Mouse (Mus musculus): ENCODE results near the gene St6galnac1. TPM values are rescaled to one million over a fixed set of nuclear protein-coding genes. Genes with fewer than 3 reads are reported as not detected.

St6galnac1 gene
- total RNA-seq, 1 experiment, result not detected

GRCm38 (mm10) chr11:116725031-116725948, 50.0 kb downstream of the St6galnac1 start:
- in situ Hi-C loops (cut with MboI; ENCODE audit: low sequenced_read_pairs in 2 of 2, unreplicated experiment in 2 of 2), result no loop called here

GRCm38 (mm10) chr11:116723064-116723463, 52.2 kb downstream of the St6galnac1 start:
- no peak for DNase-seq (ENCODE audit: low read depth, low spot score)
- no peak for TF ChIP-seq CHD2 (IDR thresholded peaks at IDR 0.05; ENCODE audit: low read depth, low read length)
- no peak for TF ChIP-seq HCFC1 (IDR thresholded peaks at IDR 0.05; ENCODE audit: borderline replicate concordance, insufficient read depth, low read length)
- no peak for TF ChIP-seq ZNF384 (IDR thresholded peaks at IDR 0.05; ENCODE audit: low read depth, low read length)
- no peak for TF ChIP-seq MAFK (IDR thresholded peaks at IDR 0.05; ENCODE audit: insufficient read depth, low read depth, low read length)
- TF ChIP-seq ZC3H11A (IDR thresholded peaks at IDR 0.05; ENCODE audit: borderline replicate concordance, low read depth, low read length), result no peak
- peaks cover 3% of the 10 kb centered on the region; the same call in 1 of the 2 replicates for H3K9me3 ChIP-seq (ENCODE audit: control insufficient read depth, insufficient read depth, low read depth, low read length)
- peaks cover 0 to 9% of the 10 kb centered on the region in 2 experiments; a peak in 1 of 4 replicates for H3K4me1 ChIP-seq (ENCODE audit: control insufficient read depth in 2 of 2, insufficient read depth in 2 of 2, low read length in 2 of 2, poor library complexity in 1 of 2)
- no peak overlapping the region for H3K9ac ChIP-seq (ENCODE audit: insufficient read depth, low read depth, low read length, poor library complexity, severe bottlenecking)
- H3K4me3 ChIP-seq (ENCODE audit: insufficient read depth in 1 of 2, low read depth in 1 of 2, low read length in 2 of 2, poor library complexity in 1 of 2, severe bottlenecking in 1 of 2), result no peak overlapping the region
- H3K36me3 ChIP-seq (ENCODE audit: control insufficient read depth, insufficient read depth, low read length, poor library complexity, severe bottlenecking), result 0 out of 2 replicates have a peak, but pooled peaks cover 2% of the 10 kb centered on the region
- in situ Hi-C loops (cut with MboI; ENCODE audit: low sequenced_read_pairs in 2 of 2, unreplicated experiment in 2 of 2), result no loop called here
- H3K27ac ChIP-seq (ENCODE audit: insufficient read depth, low read depth, low read length, poor library complexity, severe bottlenecking), result no peak overlapping the region

More at GRCm38 (mm10) chr11:116725031-116725948, 50.0 kb downstream of the St6galnac1 start:
- Histone ChIP-seq H3K9me3 (ENCODE audit: control insufficient read depth, insufficient read depth, low read depth, low read length) (no peaks in the 10 kb centered on the region), H3K9ac (ENCODE audit: insufficient read depth, low read depth, low read length, poor library complexity, severe bottlenecking) (peak overlapping the region; percentile 78), H3K36me3 (ENCODE audit: control insufficient read depth, insufficient read depth, low read length, poor library complexity, severe bottlenecking) (0 out of 2 replicates have a peak, but pooled peaks cover 2% of the 10 kb centered on the region), H3K4me1 (ENCODE audit: control insufficient read depth in 2 of 2, insufficient read depth in 2 of 2, low read length in 2 of 2, poor library complexity in 1 of 2) (peaks cover 0 to 9% of the 10 kb centered on the region in 2 experiments; a peak in 1 of 4 replicates), H3K27ac (ENCODE audit: insufficient read depth, low read depth, low read length, poor library complexity, severe bottlenecking) (peak overlapping the region; percentile 96), H3K4me3 (ENCODE audit: insufficient read depth in 1 of 2, low read depth in 1 of 2, low read length in 2 of 2, poor library complexity in 1 of 2, severe bottlenecking in 1 of 2) (peak overlapping the region; percentile 1 to 72)
- TF ChIP-seq HCFC1 (IDR thresholded peaks at IDR 0.05; ENCODE audit: borderline replicate concordance, insufficient read depth, low read length) (peak; percentile 70; the same call in 1 of the 2 replicates), CHD2 (IDR thresholded peaks at IDR 0.05; ENCODE audit: low read depth, low read length) (no peak; the same call in 1 of the 2 replicates), ZNF384 (IDR thresholded peaks at IDR 0.05; ENCODE audit: low read depth, low read length) (no peak), ZC3H11A (IDR thresholded peaks at IDR 0.05; ENCODE audit: borderline replicate concordance, low read depth, low read length) (no peak), MAFK (IDR thresholded peaks at IDR 0.05; ENCODE audit: insufficient read depth, low read depth, low read length) (no peak)
- peak; percentile 91 for DNase-seq (ENCODE audit: low read depth, low spot score)

- no peak for TF ChIP-seq HCFC1 (IDR thresholded peaks at IDR 0.05; ENCODE audit: borderline replicate concordance, insufficient read depth, low read length)
- TF ChIP-seq ZNF384 (IDR thresholded peaks at IDR 0.05; ENCODE audit: low read depth, low read length), result no peak
- no peak for TF ChIP-seq MAFK (IDR thresholded peaks at IDR 0.05; ENCODE audit: insufficient read depth, low read depth, low read length)
- no peak for TF ChIP-seq ZC3H11A (IDR thresholded peaks at IDR 0.05; ENCODE audit: borderline replicate concordance, low read depth, low read length)
- TF ChIP-seq CHD2 (IDR thresholded peaks at IDR 0.05; ENCODE audit: low read depth, low read length), result no peak
- no peak for DNase-seq (ENCODE audit: low read depth, low spot score)
- in situ Hi-C loops (cut with MboI; ENCODE audit: low sequenced_read_pairs in 2 of 2, unreplicated experiment in 2 of 2), result no loop called here
- Histone ChIP-seq H3K36me3 (ENCODE audit: control insufficient read depth, insufficient read depth, low read length, poor library complexity, severe bottlenecking) (0 out of 2 replicates have a peak, but pooled peaks cover 2% of the 10 kb centered on the region), H3K9ac (ENCODE audit: insufficient read depth, low read depth, low read length, poor library complexity, severe bottlenecking) (no peak overlapping the region), H3K9me3 (ENCODE audit: control insufficient read depth, insufficient read depth, low read depth, low read length) (peaks cover 11% of the 10 kb centered on the region), H3K4me1 (ENCODE audit: control insufficient read depth in 2 of 2, insufficient read depth in 2 of 2, low read length in 2 of 2, poor library complexity in 1 of 2) (peaks cover 0 to 9% of the 10 kb centered on the region in 2 experiments; a peak in 1 of 4 replicates), H3K27ac (ENCODE audit: insufficient read depth, low read depth, low read length, poor library complexity, severe bottlenecking) (no peak overlapping the region), H3K4me3 (ENCODE audit: insufficient read depth in 1 of 2, low read depth in 1 of 2, low read length in 2 of 2, poor library complexity in 1 of 2, severe bottlenecking in 1 of 2) (no peak overlapping the region)
These were observed 53.6 kb downstream of the St6galnac1 start for GRCm38 (mm10) chr11:116721548-116722271.

- in situ Hi-C loops (cut with MboI; ENCODE audit: low sequenced_read_pairs in 2 of 2, unreplicated experiment in 2 of 2), result no loop called here
- H3K9me3 ChIP-seq (ENCODE audit: control insufficient read depth, insufficient read depth, low read depth, low read length), result peaks cover 15% of the 10 kb centered on the region
- H3K27ac ChIP-seq (ENCODE audit: insufficient read depth, low read depth, low read length, poor library complexity, severe bottlenecking), result no peak overlapping the region
- TF ChIP-seq HCFC1 (IDR thresholded peaks at IDR 0.05; ENCODE audit: borderline replicate concordance, insufficient read depth, low read length) (no peak), ZNF384 (IDR thresholded peaks at IDR 0.05; ENCODE audit: low read depth, low read length) (no peak), MAFK (IDR thresholded peaks at IDR 0.05; ENCODE audit: insufficient read depth, low read depth, low read length) (no peak)
- peaks cover 0 to 3% of the 10 kb centered on the region in 2 experiments; a peak in 1 of 4 replicates for H3K4me1 ChIP-seq (ENCODE audit: control insufficient read depth in 2 of 2, insufficient read depth in 2 of 2, low read length in 2 of 2, poor library complexity in 1 of 2)
- peak overlapping the region; percentile 46; the same call in 1 of the 2 replicates for H3K9ac ChIP-seq (ENCODE audit: insufficient read depth, low read depth, low read length, poor library complexity, severe bottlenecking)
- no peak for DNase-seq (ENCODE audit: low read depth, low spot score)
- H3K4me3 ChIP-seq (ENCODE audit: insufficient read depth in 1 of 2, low read depth in 1 of 2, low read length in 2 of 2, poor library complexity in 1 of 2, severe bottlenecking in 1 of 2), result peak overlapping the region in 1 of 2 experiments; percentile 45; a peak in 1 of 4 replicates
- 0 out of 2 replicates have a peak, but pooled peaks cover 2% of the 10 kb centered on the region for H3K36me3 ChIP-seq (ENCODE audit: control insufficient read depth, insufficient read depth, low read length, poor library complexity, severe bottlenecking)
These were observed 54.9 kb downstream of the St6galnac1 start for GRCm38 (mm10) chr11:116720319-116720865.

Other genes starting within 250 kb of the St6galnac1 start
- gene Sphk1, start 244.6 kb downstream of the St6galnac1 start, total RNA-seq (2012; rRNA removed), result 2.1 and 2.3 TPM in 2 replicates
- 45.2 and 50.0 TPM in 2 replicates for gene Ube2o, start 194.1 kb downstream of the St6galnac1 start, total RNA-seq (2012; rRNA removed)
- 0.16 and 0.94 TPM in 2 replicates for gene Aanat, start 189.1 kb downstream of the St6galnac1 start, total RNA-seq (2012; rRNA removed)
- 29.3 and 53.8 TPM in 2 replicates for gene Rhbdf2, start 148.5 kb downstream of the St6galnac1 start, total RNA-seq (2012; rRNA removed)
- 2.0 and 2.2 TPM in 2 replicates for gene Prcd, start 122.0 kb downstream of the St6galnac1 start, total RNA-seq (2012; rRNA removed)
- gene Cygb, start 121.2 kb downstream of the St6galnac1 start, total RNA-seq (2012; rRNA removed), result 0.37 and 0.40 TPM in 2 replicates
- 5.8 and 9.4 TPM in 2 replicates for gene Mxra7, start 52.5 kb upstream of the St6galnac1 start, total RNA-seq (2012; rRNA removed)
- gene Mettl23, start 67.8 kb upstream of the St6galnac1 start, total RNA-seq (2012; rRNA removed), result 34.4 and 36.6 TPM in 2 replicates
- 78.1 and 80.8 TPM in 2 replicates for gene Jmjd6, start 67.9 kb upstream of the St6galnac1 start, total RNA-seq (2012; rRNA removed)
- 21.5 and 26.5 TPM in 2 replicates for gene Mfsd11, start 76.9 kb upstream of the St6galnac1 start, total RNA-seq (2012; rRNA removed)
- 361 and 367 TPM in 2 replicates for gene Srsf2, start 77.6 kb upstream of the St6galnac1 start, total RNA-seq (2012; rRNA removed)
- gene Mgat5b, start 143.4 kb upstream of the St6galnac1 start, total RNA-seq (2012; rRNA removed), result 7.1 and 10.1 TPM in 2 replicates